Mouse (Mus musculus) neural tube, embryonic 14.5 days (tissue): ENCODE data around the gene Slc44a1. TPM values are rescaled to one million over a fixed set of nuclear protein-coding genes. Genes with fewer than 3 reads are reported as not detected.

Experiments
- ATAC-seq: fragments of 200-750 bp; cut with Nextera tagmentation; 2 replicates; pipeline ENCODE4 v1.8.0; 2017; ENCODE audit warnings: low read depth, mild to moderate bottlenecking, moderate TSS enrichment, moderate library complexity
- H3K27ac ChIP-seq: fragments of 300-500 bp; sonication (generic); 2 replicates; pipeline ENCODE4 v1.5.1; 2014; ENCODE audit warnings: low read depth, mild to moderate bottlenecking, control low read depth, low read length, moderate library complexity, mixed read lengths
- H3K27me3 ChIP-seq: fragments of 300-500 bp; sonication (generic); 2 replicates; pipeline ENCODE4 v1.6.1; 2014; ENCODE audit warnings: low read length; ENCODE audit not compliant: control insufficient read depth, insufficient read depth
- H3K36me3 ChIP-seq: fragments of 300-500 bp; sonication (generic); 2 replicates; pipeline ENCODE4 v1.6.1; 2014; ENCODE audit warnings: low read length, mixed read lengths; ENCODE audit not compliant: control insufficient read depth, insufficient read depth
- H3K4me1 ChIP-seq: fragments of 300-500 bp; sonication (generic); 2 replicates; pipeline ENCODE4 v1.6.1; 2014; ENCODE audit warnings: low read length; ENCODE audit not compliant: control insufficient read depth, insufficient read depth
- H3K4me2 ChIP-seq: fragments of 300-500 bp; sonication (generic); 2 replicates; pipeline ENCODE4 v1.6.1; 2014; ENCODE audit warnings: mild to moderate bottlenecking, low read depth, low read length, control low read depth
- H3K4me3 ChIP-seq: fragments of 300-500 bp; sonication (generic); 2 replicates; pipeline ENCODE4 v1.5.1; 2014; ENCODE audit warnings: low read depth, low read length, control low read depth, mixed read lengths
- H3K9ac ChIP-seq: fragments of 300-500 bp; sonication (generic); replicated peaks from 2 replicates; pipeline ENCODE4 v1.6.1; 2014; ENCODE audit warnings: low read depth, mild to moderate bottlenecking, control low read depth, low read length, mixed read lengths
- H3K9me3 ChIP-seq: fragments of 300-500 bp; sonication (generic); 2 replicates; pipeline ENCODE4 v1.6.1; 2016; ENCODE audit warnings: low read length; ENCODE audit not compliant: control insufficient read depth
- WGBS: fragments of 180-500 bp; shearing (Covaris S2); extraction: QIAGEN DNeasy Blood & Tissue Kit; methylation state at CpG from one replicate; pipeline ENCODE4 v1.1.7; 2014; 5-methylcytosine and 5-hydroxymethylcytosine counted together
- polyA plus RNA-seq: library from polyadenylated mRNA; unstranded; fragments of >200 nt; fragmentation: Nextera tagmentation; extraction: Ambion mirVana; gene quantifications from 2 replicates; pipeline ENCODE4 v1.2.1, GENCODE M21; 2014

Slc44a1 gene
- polyA plus RNA-seq, 1 experiment from 2014 or later = 14.2 TPM

GRCm38 (mm10) chr4:53406866-53407265 is 33.3 kb upstream of the Slc44a1 start:
- H3K4me3 ChIP-seq = no peak overlapping the region
- no peak overlapping the region for H3K4me2 ChIP-seq
- no peak overlapping the region for H3K27ac ChIP-seq
- no peaks in the 10 kb centered on the region for H3K36me3 ChIP-seq
- H3K9me3 ChIP-seq = no peaks in the 10 kb centered on the region
- no peaks in the 10 kb centered on the region for H3K27me3 ChIP-seq
- ATAC-seq = no peak
- H3K4me1 ChIP-seq = 0 out of 2 replicates have a peak, but pooled peaks cover 3% of the 10 kb centered on the region
- H3K9ac ChIP-seq = no peak overlapping the region

DNA sequence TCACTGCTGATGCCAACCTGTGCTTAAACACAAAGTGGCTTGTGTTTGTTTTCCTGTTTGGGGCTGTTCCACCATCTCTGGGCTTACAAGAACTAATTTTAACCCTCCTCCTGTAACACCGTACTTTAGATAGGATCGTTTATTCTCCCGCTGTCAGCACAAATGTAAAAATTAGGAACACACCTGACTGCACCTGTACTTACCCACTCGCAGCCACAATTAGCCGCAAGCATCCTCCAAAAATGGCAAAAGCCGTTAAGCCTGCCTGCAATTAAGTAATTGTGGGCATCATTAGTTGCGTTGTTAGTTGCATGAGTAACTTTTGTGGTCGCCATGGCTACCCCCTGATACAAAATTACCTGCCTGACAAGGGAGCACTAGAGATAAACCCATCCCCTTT is 31.4 kb upstream of the Slc44a1 start:
- Histone ChIP-seq H3K27me3 (no peaks in the 10 kb centered on the region), H3K9me3 (no peaks in the 10 kb centered on the region), H3K4me2 (no peak overlapping the region), H3K9ac (no peak overlapping the region), H3K27ac (no peak overlapping the region), H3K4me3 (no peak overlapping the region), H3K4me1 (0 out of 2 replicates have a peak, but pooled peaks cover 3% of the 10 kb centered on the region), H3K36me3 (no peaks in the 10 kb centered on the region)
- 48% methylated on average over 8 of the region's 8 CpGs for WGBS
- no peak for ATAC-seq

DNA sequence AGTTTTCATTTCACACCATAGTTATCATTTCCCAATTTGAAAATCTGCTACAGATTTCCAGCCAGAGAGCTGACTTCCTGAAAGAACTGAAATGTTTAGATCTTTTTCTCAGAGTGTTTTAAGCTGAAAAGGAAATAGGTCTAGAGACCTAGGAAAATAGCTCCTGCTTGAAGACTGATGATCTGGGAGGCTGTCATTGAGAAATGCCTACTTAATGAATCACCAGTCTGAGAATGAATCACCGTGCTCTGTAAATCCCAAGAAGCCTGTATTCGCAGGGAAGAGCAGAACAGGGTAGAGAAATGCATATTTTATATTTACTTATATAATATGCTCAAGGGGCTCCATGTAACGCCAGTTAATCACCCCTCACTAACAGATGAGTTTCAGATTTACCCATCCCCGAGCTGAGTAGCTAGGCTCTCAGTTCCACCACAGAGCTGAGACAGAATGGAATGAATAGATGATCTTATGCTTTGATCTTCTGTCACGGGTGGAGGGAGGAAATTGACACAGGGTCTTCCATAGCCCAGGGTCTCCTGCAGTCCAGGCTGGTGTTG is 30.6 kb upstream of the Slc44a1 start:
- Histone ChIP-seq H3K27ac (no peak overlapping the region), H3K9ac (no peak overlapping the region), H3K27me3 (no peaks in the 10 kb centered on the region), H3K4me3 (no peak overlapping the region), H3K9me3 (no peaks in the 10 kb centered on the region), H3K4me2 (no peak overlapping the region), H3K36me3 (no peaks in the 10 kb centered on the region), H3K4me1 (0 out of 2 replicates have a peak, but pooled peaks cover 3% of the 10 kb centered on the region)
- WGBS = 25% methylated on average over 5 of the region's 5 CpGs
- ATAC-seq = no peak

GRCm38 (mm10) chr4:53410752-53411151 is 29.5 kb upstream of the Slc44a1 start:
- ATAC-seq = no peak
- Histone ChIP-seq H3K36me3 (no peaks in the 10 kb centered on the region), H3K9ac (no peak overlapping the region), H3K27me3 (no peaks in the 10 kb centered on the region), H3K27ac (no peak overlapping the region), H3K9me3 (no peaks in the 10 kb centered on the region), H3K4me2 (no peak overlapping the region), H3K4me1 (0 out of 2 replicates have a peak, but pooled peaks cover 3% of the 10 kb centered on the region), H3K4me3 (no peak overlapping the region)
- 85% methylated on average over 5 of the region's 5 CpGs for WGBS

GRCm38 (mm10) chr4:53411958-53412870 is 28.0 kb upstream of the Slc44a1 start:
- Histone ChIP-seq H3K9ac (no peak overlapping the region), H3K4me2 (no peak overlapping the region), H3K36me3 (no peaks in the 10 kb centered on the region), H3K27ac (no peak overlapping the region), H3K27me3 (no peaks in the 10 kb centered on the region), H3K9me3 (no peaks in the 10 kb centered on the region), H3K4me1 (0 out of 2 replicates have a peak, but pooled peaks cover 3% of the 10 kb centered on the region), H3K4me3 (no peak overlapping the region)
- no peak for ATAC-seq
- 85% methylated on average over 9 of the region's 9 CpGs for WGBS

- ATAC-seq = no peak
- Histone ChIP-seq H3K9me3 (no peaks in the 10 kb centered on the region), H3K27me3 (no peaks in the 10 kb centered on the region), H3K27ac (no peak overlapping the region), H3K9ac (no peak overlapping the region), H3K4me1 (0 out of 2 replicates have a peak, but pooled peaks cover 3% of the 10 kb centered on the region), H3K4me3 (no peak overlapping the region), H3K36me3 (no peaks in the 10 kb centered on the region), H3K4me2 (no peak overlapping the region)
- WGBS = 90% methylated on average over 6 of the region's 6 CpGs
These were observed 27.2 kb upstream of the Slc44a1 start for GRCm38 (mm10) chr4:53412991-53413390.

GRCm38 (mm10) chr4:53414031-53414797 is 26.0 kb upstream of the Slc44a1 start:
- Histone ChIP-seq H3K27ac (no peak overlapping the region), H3K9me3 (no peaks in the 10 kb centered on the region), H3K4me3 (no peak overlapping the region), H3K4me2 (no peak overlapping the region), H3K36me3 (no peaks in the 10 kb centered on the region), H3K4me1 (0 out of 2 replicates have a peak, but pooled peaks cover 3% of the 10 kb centered on the region), H3K27me3 (no peaks in the 10 kb centered on the region), H3K9ac (no peak overlapping the region)
- WGBS = 84% methylated on average over 9 of the region's 9 CpGs
- no peak for ATAC-seq

DNA sequence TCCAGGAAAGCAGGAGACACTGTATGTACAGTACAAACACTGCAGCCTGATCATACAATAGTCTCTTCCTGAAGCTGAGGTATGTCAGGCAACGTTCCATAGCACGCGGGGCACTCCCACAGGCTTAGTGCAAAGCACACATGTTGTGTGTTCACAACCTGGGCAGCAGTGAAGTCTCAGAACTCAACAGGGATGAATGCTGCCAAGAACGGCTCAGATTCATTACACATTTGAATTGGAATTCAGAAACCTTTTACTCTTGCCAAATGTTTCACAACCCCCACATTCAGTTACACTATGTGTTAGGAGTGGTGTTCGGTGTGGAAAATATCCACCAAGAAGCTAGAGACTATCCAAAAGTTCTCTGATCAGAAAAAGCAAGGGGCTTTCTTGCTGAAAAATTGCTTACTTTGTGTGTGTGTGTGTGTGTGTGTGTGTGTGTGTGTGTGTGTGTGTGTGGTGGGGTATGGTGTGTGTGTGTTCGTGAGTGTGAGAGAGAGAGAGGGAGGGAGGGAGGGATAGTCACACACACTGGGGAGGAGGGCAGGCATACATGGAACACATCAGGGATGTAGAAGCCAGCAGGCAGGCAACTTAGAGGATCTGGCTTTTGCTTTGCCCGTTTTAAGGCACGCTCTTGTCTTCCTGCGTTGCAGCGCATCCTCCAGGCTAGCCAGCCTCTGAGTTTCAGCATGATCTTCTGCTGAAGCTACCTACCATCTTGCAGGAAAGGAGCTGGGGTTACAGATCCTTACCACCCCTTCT is 24.2 kb upstream of the Slc44a1 start:
- Histone ChIP-seq H3K4me3 (no peak overlapping the region), H3K9ac (no peak overlapping the region), H3K4me1 (no peaks in the 10 kb centered on the region), H3K36me3 (no peaks in the 10 kb centered on the region), H3K27me3 (no peaks in the 10 kb centered on the region), H3K4me2 (no peak overlapping the region), H3K27ac (no peak overlapping the region), H3K9me3 (no peaks in the 10 kb centered on the region)
- WGBS = 81% methylated on average over 10 of the region's 10 CpGs
- no peak for ATAC-seq
